Mouse (Mus musculus): ENCODE measurements at regions not wholly inside any gene's neighbourhood (a gene's known extent, or its start where the extent isn't known, plus 50 kb on each side); places are given as distances from the start of the nearest gene placed in this dataset.
A peak's percentile ranks its signal among the peaks of the same experiment; 100 is the strongest.

DNA sequence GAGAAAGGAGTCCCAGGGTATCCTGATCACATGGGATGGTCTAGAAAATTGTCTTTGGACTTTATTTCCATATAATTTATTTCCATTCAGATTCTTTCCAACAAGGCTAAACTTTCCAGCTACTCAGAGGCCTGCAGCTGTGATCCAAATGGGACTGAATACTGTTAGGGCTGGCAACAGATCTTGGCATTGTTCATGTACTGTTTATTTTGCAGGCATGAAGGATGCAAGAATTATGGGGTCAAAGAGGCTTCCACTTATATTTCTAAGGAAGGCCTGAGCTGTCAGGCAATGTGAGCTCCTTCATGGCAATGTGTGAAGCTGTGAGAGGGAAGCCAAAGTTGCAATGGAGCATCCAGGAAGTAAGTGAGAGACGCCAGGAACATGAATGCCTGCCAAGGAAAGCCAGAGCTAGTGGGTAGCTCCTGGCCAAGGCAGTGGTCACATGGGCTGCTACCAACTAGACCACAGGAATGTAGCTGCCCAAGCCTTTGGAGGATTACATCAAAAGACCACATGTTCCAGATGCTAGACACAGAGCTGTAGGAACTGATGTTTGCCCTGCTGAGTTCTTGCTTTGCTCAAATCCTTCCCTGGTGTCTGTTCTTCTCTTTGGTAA is 261.8 kb upstream of the Sox11 start:
- peak in 1 of 2 experiments; percentile 5 for DNase-seq (ENCODE audit: low spot score in 2 of 2)

DNA sequence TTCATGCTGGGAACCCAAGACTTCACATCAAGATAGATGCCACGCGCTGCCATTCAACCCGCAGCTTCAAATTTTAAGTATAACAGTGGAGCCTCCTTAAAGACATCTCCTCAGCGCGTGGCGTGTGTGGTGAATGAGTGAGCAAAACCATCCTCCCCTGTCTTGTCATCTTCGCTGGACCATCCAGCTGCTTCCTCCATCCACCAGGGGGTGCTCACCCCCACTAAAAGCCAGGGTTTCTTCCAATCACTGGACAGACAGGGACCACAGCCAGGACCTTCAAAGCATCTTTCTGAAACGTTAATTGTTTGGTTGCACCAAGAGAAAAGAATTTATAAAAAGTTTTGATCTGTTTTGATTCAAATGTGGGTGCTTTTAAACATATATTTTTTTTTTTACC is 256.8 kb upstream of the Sox11 start:
- peak; percentile 13 to 45 for DNase-seq (ENCODE audit: low spot score in 2 of 2)

- no peak for DNase-seq (ENCODE audit: low spot score in 2 of 2)
Measured at GRCm38 (mm10) chr12:27597878-27598277, 255.5 kb upstream of the Sox11 start.

DNA sequence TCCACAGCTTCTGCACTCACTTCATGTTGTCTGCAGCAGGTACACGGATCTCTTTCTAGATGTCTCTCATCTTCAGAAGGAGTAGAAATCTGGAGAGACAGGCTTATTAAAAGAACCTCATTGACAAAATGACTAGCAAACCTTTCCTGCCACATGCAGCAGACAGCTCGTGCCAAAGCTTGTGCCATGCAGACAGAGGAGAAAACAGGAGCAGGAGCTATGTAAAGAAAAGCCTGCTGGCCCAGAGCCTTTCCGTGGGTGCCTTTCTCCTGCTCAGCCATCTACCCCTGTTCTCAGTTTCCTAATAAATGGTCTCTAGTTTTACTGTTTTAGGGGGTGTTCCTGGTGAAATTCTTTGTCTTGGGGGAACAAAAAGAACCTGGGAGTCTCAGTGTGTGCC is 254.9 kb upstream of the Sox11 start:
- no peak for DNase-seq (ENCODE audit: low spot score in 2 of 2)

GRCm38 (mm10) chr12:27595576-27595975 is 253.2 kb upstream of the Sox11 start:
- no peak for DNase-seq (ENCODE audit: low spot score in 2 of 2)

GRCm38 (mm10) chr12:27593436-27593835 is 251.1 kb upstream of the Sox11 start:
- DNase-seq (ENCODE audit: low spot score in 2 of 2): no peak

DNA sequence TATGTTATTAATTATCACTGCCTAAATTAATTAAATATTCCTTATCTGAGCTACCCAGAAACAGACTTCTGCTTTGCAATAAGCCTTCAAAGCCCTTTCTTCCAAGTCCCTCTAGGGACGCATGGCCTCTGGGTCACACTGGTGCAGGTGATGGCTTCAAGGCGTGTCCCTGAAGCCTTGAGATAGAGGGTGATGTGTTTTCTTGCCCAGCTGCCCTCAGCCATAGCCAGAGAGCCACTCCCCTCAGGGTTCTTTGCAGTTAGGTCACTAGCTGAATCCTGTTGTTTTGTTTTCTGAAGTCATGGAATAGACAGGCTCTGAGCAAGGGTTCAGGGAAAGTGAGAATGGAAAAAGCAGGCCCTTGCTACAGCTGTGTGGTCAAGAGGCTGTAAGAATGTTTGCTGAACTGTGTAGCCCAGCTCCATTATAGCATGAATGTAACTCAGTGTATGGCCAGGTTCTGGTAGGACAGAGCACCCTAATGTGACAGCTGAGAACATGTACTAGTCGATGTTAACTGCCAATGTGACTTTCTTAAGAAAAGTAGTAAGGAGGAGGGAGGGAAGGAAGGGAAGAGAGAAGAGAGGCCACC is 233.8 kb upstream of the Sox11 start:
- DNase-seq (ENCODE audit: low spot score in 2 of 2): no peak

- no peak for DNase-seq (ENCODE audit: low spot score in 2 of 2)
Measured at GRCm38 (mm10) chr12:27575629-27576028, 233.3 kb upstream of the Sox11 start.

DNA sequence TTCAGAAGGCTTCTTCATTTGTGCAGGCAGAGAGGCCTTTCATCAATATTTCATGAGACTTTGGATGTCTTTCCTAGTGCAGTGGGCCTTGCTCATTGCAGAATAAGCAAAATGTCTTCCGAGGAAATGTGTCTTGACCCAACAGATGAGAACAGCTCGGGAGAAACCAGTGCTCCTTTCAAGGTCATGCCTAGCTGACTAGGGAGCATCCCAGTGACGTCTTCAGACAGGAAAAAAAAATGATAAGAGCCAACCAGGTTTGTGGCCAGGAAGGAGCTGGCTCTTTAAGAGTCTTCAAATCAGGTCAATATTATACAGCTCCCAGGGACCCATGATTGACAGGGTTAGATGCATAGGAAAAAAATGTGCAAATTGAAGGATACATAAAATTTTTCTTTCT is 224.9 kb upstream of the Sox11 start:
- DNase-seq (ENCODE audit: low spot score in 2 of 2): no peak

GRCm38 (mm10) chr12:27565965-27566507 is 223.7 kb upstream of the Sox11 start:
- DNase-seq (ENCODE audit: low spot score in 2 of 2): no peak

DNA sequence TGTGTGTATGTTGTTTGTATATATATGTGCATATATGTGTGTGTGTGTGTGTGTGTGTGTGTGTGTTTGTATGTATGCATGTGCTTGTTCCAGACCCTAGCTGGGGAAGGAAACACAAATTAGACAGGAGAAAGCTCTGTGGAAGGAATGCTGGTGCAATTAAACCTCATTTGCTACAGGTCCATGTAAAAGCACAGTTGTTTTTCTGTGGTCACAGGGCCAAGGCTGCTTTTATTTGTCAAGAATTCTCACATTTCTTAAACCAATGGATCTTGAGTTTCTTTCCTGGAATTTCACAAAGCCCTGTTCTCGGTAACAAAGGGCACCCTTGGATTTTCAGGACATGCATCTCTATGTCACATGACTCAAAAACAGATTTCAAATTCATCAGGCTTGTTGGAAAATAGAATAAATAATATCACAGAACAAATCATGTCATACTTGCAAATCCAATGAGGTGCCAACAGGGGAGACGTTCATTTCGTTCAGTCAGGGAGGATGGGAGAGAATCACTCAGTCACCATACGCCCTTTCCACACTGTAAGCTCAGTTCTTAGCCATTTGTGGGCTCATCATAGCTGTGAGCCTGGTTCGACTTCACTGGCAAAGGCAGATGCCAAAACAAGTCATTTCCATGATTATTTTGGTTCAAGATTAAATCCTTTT is 222.4 kb upstream of the Sox11 start:
- no peak for DNase-seq (ENCODE audit: low spot score in 2 of 2)

- no peak for DNase-seq (ENCODE audit: low spot score in 2 of 2)
Measured at GRCm38 (mm10) chr12:27563900-27564299, 221.5 kb upstream of the Sox11 start.

DNA sequence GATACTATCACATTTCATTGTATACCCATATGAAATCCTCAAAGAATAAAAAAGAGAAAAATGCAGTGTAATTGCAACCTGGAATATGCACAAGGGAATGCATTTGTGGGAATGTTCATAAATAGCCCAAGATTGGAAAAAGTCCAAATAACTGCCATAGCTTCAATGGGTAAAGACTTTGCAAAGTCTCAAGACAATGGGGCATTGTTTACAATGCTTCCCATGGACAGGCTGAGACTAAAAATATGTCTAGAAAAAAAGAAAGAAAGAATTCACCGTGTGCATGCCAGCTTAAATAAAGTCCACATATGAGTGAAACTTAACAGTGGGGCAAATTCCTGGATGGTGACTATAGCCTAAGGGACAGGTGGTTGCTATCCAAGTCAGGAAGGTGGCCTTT is 210.4 kb upstream of the Sox11 start:
- no peak for DNase-seq (ENCODE audit: low spot score in 2 of 2)

- DNase-seq (ENCODE audit: low spot score in 2 of 2): no peak
Measured at GRCm38 (mm10) chr12:27538210-27538609, 195.8 kb upstream of the Sox11 start.

DNA sequence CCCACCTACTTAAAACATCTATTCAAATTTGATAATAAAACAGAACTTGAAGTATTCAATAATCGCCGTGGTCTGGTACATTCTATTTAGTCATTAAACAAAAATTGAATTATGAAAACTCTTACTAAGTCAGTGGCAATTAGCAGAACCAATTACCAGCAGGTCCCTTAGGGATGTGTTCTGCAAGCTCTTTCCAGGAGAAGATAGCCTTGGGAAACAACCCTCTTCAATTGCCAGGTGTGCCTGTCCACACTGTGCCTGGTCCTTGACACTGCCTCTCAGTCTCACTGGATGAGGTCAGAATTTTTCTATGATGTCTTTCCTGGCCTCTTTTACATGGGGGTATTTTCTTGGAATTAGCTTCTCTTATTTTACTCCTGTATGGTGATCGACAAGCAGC is 195.1 kb upstream of the Sox11 start:
- no peak for DNase-seq (ENCODE audit: low spot score in 2 of 2)

DNA sequence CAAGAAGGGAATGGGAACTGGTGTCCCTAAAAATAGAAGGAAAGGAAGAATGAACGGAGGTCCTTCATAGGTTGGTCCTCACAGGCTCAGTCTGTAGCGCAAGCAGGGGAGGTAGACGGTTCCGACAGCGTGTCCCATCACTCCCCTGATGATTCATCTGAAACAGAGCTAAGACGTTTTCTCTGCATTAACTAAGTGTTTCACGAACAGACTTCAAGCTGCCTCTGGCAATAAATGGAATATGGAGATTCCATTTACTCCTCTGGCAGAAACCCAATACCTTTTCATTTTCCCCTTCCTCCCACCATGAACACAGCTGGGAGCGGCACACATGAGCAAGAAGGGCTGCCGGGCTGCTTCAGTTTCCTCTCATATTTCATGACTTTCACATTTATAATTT is 194.6 kb upstream of the Sox11 start:
- DNase-seq (ENCODE audit: low spot score in 2 of 2): peak in 1 of 2 experiments; percentile 3

DNA sequence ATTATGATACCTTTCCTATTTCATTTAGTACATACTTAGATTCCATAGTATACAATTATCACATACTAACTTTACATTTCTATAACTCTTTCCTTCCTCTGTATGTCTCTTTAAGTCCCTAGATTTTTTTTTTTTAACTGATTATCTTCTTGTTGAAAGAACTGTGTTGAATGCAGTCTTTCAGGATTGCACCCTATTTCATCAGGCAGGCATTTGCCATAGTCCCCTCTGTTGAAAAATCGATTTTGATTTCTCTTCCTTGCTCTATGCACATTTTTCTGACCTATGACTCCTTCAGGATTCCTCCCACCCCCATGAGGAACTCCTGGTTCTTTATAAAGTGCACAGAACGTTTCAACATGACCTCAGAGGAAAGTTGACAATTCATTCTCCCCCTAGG is 183.2 kb upstream of the Sox11 start:
- no peak for DNase-seq (ENCODE audit: low spot score in 2 of 2)

DNA sequence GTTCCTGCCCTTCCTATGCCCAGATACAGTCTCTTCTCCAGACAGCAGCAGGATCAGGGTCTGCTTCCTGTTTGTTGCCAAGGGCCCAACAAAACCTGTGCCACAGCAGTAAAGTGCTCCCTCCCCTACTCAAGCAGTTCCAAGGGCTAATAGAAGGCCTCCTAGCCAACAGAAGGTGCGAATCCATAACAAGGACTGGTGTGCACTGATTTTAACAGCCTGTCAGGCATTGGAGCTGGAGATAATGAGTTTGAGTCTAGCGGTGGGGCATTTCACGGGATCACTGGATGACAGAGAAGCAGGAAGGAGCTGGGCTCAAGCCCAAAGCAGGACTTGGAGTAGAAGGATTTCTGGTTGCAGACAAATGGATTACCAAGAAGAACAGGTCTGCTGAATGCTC is 170.9 kb upstream of the Sox11 start:
- no peak for DNase-seq (ENCODE audit: low spot score in 2 of 2)

DNA sequence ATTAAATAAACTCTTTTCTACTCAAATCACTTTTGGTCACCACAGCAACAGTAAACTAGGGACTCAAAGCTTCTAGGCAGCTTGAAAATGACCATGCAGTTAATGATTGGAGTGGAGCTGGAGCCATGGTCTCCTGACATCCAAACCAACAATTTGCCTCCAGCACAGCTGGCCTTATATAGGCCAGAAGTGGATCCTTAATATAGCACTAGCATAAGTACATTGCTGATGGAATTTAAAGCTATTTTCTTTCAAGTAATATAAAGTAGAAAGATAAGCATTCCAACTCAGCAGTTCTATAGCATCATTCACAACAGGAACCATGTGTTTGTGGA is 165.8 kb upstream of the Sox11 start:
- DNase-seq (ENCODE audit: low spot score in 2 of 2): no peak

DNA sequence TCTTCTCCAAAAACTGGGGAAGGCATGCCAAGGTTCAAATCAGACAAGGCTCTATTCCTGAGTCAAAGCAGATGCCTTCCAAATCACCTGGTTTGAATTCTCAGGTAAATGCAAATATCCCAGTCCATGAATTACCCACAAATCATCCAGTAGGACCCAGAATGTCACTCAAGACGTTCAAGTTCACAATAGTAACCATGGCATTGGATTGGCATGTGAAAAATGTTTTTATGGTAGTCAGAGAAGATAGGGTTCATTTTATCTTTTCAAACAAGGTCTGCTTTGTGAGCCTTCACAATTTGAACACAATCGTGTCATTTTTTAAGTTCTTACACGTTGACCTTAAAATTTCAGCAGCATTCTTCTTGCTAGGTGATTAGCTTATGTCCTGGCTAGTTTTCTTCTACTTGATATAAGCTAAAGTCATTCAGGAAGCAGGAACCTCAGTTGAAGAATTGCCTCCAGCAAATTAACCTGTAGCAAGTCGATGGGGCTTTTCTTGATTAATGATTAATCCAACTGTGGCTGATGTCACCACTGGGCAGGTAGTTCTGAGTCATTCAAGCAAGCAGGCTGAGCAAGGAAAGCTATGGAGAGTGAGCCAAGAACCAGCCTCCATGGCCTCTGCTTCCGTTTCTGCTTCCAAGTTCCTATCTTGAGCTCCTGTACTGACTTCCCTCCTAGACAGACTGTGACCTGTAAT is 165.3 kb upstream of the Sox11 start:
- DNase-seq (ENCODE audit: low spot score in 2 of 2): no peak

- no peak for DNase-seq (ENCODE audit: low spot score in 2 of 2)
Measured at GRCm38 (mm10) chr12:27502716-27503486, 160.5 kb upstream of the Sox11 start.

- no peak for DNase-seq (ENCODE audit: low spot score in 2 of 2)
Measured at GRCm38 (mm10) chr12:27500516-27500915, 158.1 kb upstream of the Sox11 start.

Data from frontal cortex, postnatal 14 days (tissue).